Mouse (Mus musculus) midbrain, postnatal 0 days (tissue): ENCODE data around the gene Tbc1d10c. TPM values are rescaled to one million over a fixed set of nuclear protein-coding genes. Genes with fewer than 3 reads are reported as not detected.
A peak's percentile ranks its signal among the peaks of the same experiment; 100 is the strongest.

ENCODE experiments used
- ATAC-seq: fragments of 200-750 bp; cut with Nextera tagmentation; 2 replicates; pipeline ENCODE4 v1.8.0; 2017; ENCODE audit warnings: moderate number of reproducible peaks, mild to moderate bottlenecking, moderate TSS enrichment, moderate library complexity; ENCODE audit not compliant: low FRiP score
- DNase-seq: peaks from one replicate; pipeline ENCODE4 v3.0.0-alpha.2; 2015; ENCODE audit warnings: low spot score
- H3K27ac ChIP-seq: fragments of 300-500 bp; sonication (generic); 2 replicates; pipeline ENCODE4 v1.5.1; 2014; ENCODE audit warnings: low read depth, mild to moderate bottlenecking, low read length, mixed read lengths
- H3K27me3 ChIP-seq: fragments of 300-500 bp; sonication (generic); 2 replicates; pipeline ENCODE4 v1.6.1; 2014; ENCODE audit warnings: low read length, control low read depth, mixed read lengths; ENCODE audit not compliant: insufficient read depth
- H3K36me3 ChIP-seq: fragments of 300-500 bp; sonication (generic); 2 replicates; pipeline ENCODE4 v1.6.1; 2014; ENCODE audit warnings: low read length, control low read depth, mixed read lengths; ENCODE audit not compliant: insufficient read depth
- H3K4me1 ChIP-seq: fragments of 300-500 bp; sonication (generic); 2 replicates; pipeline ENCODE4 v1.6.1; 2014; ENCODE audit warnings: mild to moderate bottlenecking, control low read depth, antibody characterized with exemption, low read length, mixed read lengths; ENCODE audit not compliant: insufficient read depth
- H3K4me2 ChIP-seq: fragments of 300-500 bp; sonication (generic); 2 replicates; pipeline ENCODE4 v1.6.1; 2014; ENCODE audit warnings: low read depth, mild to moderate bottlenecking, low read length, mixed read lengths; ENCODE audit not compliant: poor library complexity, severe bottlenecking
- H3K4me3 ChIP-seq: fragments of 300-500 bp; sonication (generic); 2 replicates; pipeline ENCODE4 v1.5.1; 2014; ENCODE audit warnings: low read depth, mild to moderate bottlenecking, low read length, moderate library complexity
- H3K9ac ChIP-seq: fragments of 300-500 bp; sonication (generic); replicated peaks from 2 replicates; pipeline ENCODE4 v1.6.1; 2014; ENCODE audit warnings: mild to moderate bottlenecking, low read length, moderate library complexity, mixed read lengths; ENCODE audit not compliant: poor library complexity, severe bottlenecking
- H3K9me3 ChIP-seq: fragments of 300-500 bp; sonication (generic); 2 replicates; pipeline ENCODE4 v1.6.1; 2016; ENCODE audit warnings: low read length, control low read depth
- CTCF ChIP-seq: IDR thresholded peaks from 2 replicates; pipeline ENCODE4 v1.5.1; 2016; ENCODE audit warnings: antibody characterized with exemption, mild to moderate bottlenecking
- WGBS: fragments of 180-500 bp; shearing (Covaris S2); extraction: QIAGEN DNeasy Blood & Tissue Kit; methylation state at CpG from one replicate; pipeline ENCODE4 v1.1.7; 2014; 5-methylcytosine and 5-hydroxymethylcytosine counted together
- polyA plus RNA-seq: library from polyadenylated mRNA; unstranded; fragments of >200 nt; fragmentation: Nextera tagmentation; extraction: Ambion mirVana; gene quantifications from 2 replicates; pipeline ENCODE4 v1.2.1, GENCODE M21; 2015
- total RNA-seq: library from RNA; depleted of rRNA; stranded (reverse); fragments of >200 nt; gene quantifications from 2 replicates; pipeline ENCODE4 v1.2.3, GENCODE M21; 2014

Gene Tbc1d10c
- total and polyA plus RNA-seq, 2 experiments from 2014 or later, result 0.49 to 1.2 TPM

GRCm38 (mm10) chr19:4151488-4151860 lies 39.6 kb downstream of the Tbc1d10c start:
- Histone ChIP-seq H3K4me2 (no peak overlapping the region), H3K4me1 (peaks cover 7% of the 10 kb centered on the region; the same call in 1 of the 2 replicates), H3K27ac (no peak overlapping the region), H3K36me3 (peaks cover 34% of the 10 kb centered on the region), H3K27me3 (no peaks in the 10 kb centered on the region), H3K9ac (no peak overlapping the region), H3K4me3 (no peak overlapping the region), H3K9me3 (no peaks in the 10 kb centered on the region)
- ATAC-seq, result no peak
- DNase-seq, result no peak
- no peak for TF ChIP-seq CTCF
- 81% methylated on average over 5 of the region's 5 CpGs for WGBS

- H3K27me3 ChIP-seq, result no peaks in the 10 kb centered on the region
- no peak overlapping the region for H3K4me2 ChIP-seq
- no peaks in the 10 kb centered on the region for H3K9me3 ChIP-seq
- ATAC-seq, result no peak
- WGBS, result 89% methylated on average over 22 of the region's 22 CpGs
- H3K9ac ChIP-seq, result no peak overlapping the region
- TF ChIP-seq CTCF, result no peak
- H3K36me3 ChIP-seq, result peaks cover 27% of the 10 kb centered on the region
- H3K27ac ChIP-seq, result no peak overlapping the region
- H3K4me3 ChIP-seq, result no peak overlapping the region
- peaks cover 7% of the 10 kb centered on the region; the same call in 1 of the 2 replicates for H3K4me1 ChIP-seq
- DNase-seq, result no peak
Measured at GRCm38 (mm10) chr19:4150567-4151487, 40.3 kb downstream of the Tbc1d10c start.

- peaks cover 7% of the 10 kb centered on the region; the same call in 1 of the 2 replicates for H3K4me1 ChIP-seq
- H3K27me3 ChIP-seq, result no peaks in the 10 kb centered on the region
- H3K4me2 ChIP-seq, result 0 out of 2 replicates have a peak overlapping the region, but pooled peaks have one; percentile 91
- ATAC-seq (no peak), DNase-seq (no peak)
- TF ChIP-seq CTCF, result no peak
- WGBS, result 94% methylated on average over 17 of the region's 17 CpGs
- H3K9ac ChIP-seq, result no peak overlapping the region
- no peaks in the 10 kb centered on the region for H3K9me3 ChIP-seq
- H3K36me3 ChIP-seq, result peaks cover 24% of the 10 kb centered on the region
- no peak overlapping the region for H3K27ac ChIP-seq
- no peak overlapping the region for H3K4me3 ChIP-seq
Measured at GRCm38 (mm10) chr19:4149764-4150461, 41.2 kb downstream of the Tbc1d10c start.

- Histone ChIP-seq H3K4me3 (peak overlapping the region; percentile 88), H3K4me2 (peak overlapping the region; percentile 91), H3K9ac (peak overlapping the region; percentile 94), H3K9me3 (no peaks in the 10 kb centered on the region), H3K4me1 (peaks cover 7% of the 10 kb centered on the region; the same call in 1 of the 2 replicates), H3K27me3 (no peaks in the 10 kb centered on the region), H3K27ac (0 out of 2 replicates have a peak overlapping the region, but pooled peaks have one; percentile 69), H3K36me3 (peaks cover 24% of the 10 kb centered on the region)
- no peak for TF ChIP-seq CTCF
- ATAC-seq (no peak), DNase-seq (no peak)
- WGBS, result 89% methylated on average over 11 of the region's 11 CpGs
Measured at GRCm38 (mm10) chr19:4149283-4149682, 41.8 kb downstream of the Tbc1d10c start.

DNA sequence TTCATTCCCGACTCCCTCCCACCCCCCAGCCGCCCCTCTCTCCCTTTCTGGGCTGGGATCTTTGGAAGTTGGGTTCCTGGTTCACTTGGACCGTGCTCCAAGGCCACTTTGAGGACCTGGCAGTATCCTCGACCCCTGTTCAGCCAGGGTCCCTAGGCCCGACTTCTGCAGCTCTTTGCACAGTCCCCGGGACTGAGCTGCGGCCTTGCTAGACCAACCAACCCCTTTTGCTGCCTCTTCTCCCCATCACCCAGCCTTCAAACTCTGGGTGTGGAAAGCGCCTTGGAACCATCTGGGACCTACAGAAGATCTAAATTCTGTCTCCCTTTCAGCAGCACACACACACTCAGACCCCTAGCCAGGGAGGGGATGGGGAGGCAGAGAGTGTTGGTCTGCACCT lies 42.3 kb downstream of the Tbc1d10c start:
- H3K4me1 ChIP-seq, result peaks cover 7% of the 10 kb centered on the region; the same call in 1 of the 2 replicates
- H3K9ac ChIP-seq, result peak overlapping the region; percentile 94
- TF ChIP-seq CTCF, result no peak
- peak overlapping the region; percentile 69 for H3K27ac ChIP-seq
- ATAC-seq (peak; percentile 18; the same call in 1 of the 2 replicates), DNase-seq (no peak)
- peaks cover 24% of the 10 kb centered on the region for H3K36me3 ChIP-seq
- 4% methylated on average over 8 of the region's 8 CpGs for WGBS
- peak overlapping the region; percentile 91 for H3K4me2 ChIP-seq
- no peaks in the 10 kb centered on the region for H3K9me3 ChIP-seq
- peak overlapping the region; percentile 88 for H3K4me3 ChIP-seq
- H3K27me3 ChIP-seq, result no peaks in the 10 kb centered on the region

GRCm38 (mm10) chr19:4148491-4148806 lies 42.6 kb downstream of the Tbc1d10c start, which contains the start of gene Coro1b:
Gene Coro1b, plus strand, starts transcription at chr19:4148619.
- Histone ChIP-seq H3K4me1 (peaks cover 7% of the 10 kb centered on the region; the same call in 1 of the 2 replicates), H3K36me3 (peaks cover 21% of the 10 kb centered on the region), H3K9ac (peak within 1 kb of the TSS; percentile 94), H3K4me3 (peak within 1 kb of the TSS; percentile 88), H3K27me3 (no peaks in the 10 kb centered on the region), H3K27ac (peak within 1 kb of the TSS; percentile 69), H3K9me3 (no peaks in the 10 kb centered on the region), H3K4me2 (peak within 1 kb of the TSS; percentile 91)
- DNase-seq (peak; percentile 92), ATAC-seq (peak; percentile 87)
- no peak for TF ChIP-seq CTCF
- WGBS, result 1% methylated on average over 30 of the region's 33 CpGs
